Comparison of ENCODE assay signal across 9 mouse cellular contexts in the genomic region with DNA sequence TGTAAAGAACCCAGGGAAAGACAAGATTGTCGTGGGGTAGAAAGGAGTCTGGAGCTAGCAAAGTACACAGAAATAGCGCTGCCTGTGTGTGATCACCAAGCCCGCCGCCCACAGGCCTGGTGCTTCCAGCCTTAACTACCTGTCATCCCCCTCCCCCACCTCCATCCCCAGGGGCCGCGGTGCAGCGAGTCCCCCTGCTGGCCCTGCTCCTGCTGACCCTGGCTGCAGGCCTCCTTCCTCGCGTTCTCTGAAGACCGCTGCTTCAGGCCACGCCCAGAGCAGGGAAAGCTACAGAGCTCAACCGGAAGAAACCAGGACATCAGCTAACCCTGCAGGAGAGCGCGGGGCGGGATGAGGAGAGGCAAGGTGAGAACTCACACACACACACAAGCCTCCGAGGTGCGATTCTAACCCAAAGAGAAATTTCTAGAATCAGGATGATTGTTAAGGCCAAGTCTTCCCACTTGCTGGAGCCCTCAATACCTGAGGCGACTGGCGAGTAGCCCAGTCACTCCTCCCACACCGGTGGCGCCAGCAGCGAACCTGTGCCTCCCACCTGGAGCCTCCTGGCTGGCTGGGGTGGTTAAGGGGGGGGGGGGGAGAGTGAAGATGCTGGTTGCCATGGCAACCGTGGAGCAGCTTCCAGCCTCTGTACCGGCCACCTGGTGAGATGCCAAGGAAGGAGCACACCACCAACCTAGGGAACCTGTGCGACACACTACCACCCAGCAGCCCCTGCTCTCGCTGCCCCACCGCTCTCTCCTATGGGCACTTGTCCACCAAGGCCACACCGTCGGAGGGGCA. TPM values are rescaled to one million over a fixed set of nuclear protein-coding genes. Genes with fewer than 3 reads are reported as not detected.
DNase-seq lines count a peak whose midpoint lies in the region; ATAC-seq lines count a peak whose summit lies in the region.
"Had no signal": no experiment of that assay in that cellular context is flagged by ENCODE, and none has a peak within 500 bp of the region (broad histone marks: within the 10 kb centered on the region; RNA-seq: fewer than 3 reads in every experiment).

No protein-coding gene starts in this region.

- 16% methylated on average over 29 of the region's 29 CpGs for WGBS in hindbrain, embryonic 12.5 days
- WGBS in midbrain, embryonic 12.5 days, result 9% methylated on average over 29 of the region's 29 CpGs

- no peaks in the 10 kb centered on the region for H3K36me3 ChIP-seq in hindbrain, embryonic 12.5 days
- H3K36me3 ChIP-seq in midbrain, embryonic 12.5 days, result no peaks in the 10 kb centered on the region

- intact Hi-C loops in left cerebral cortex, postnatal 4 days (cut with DNase I), result no loop called here

- H3K4me3 ChIP-seq in hindbrain, embryonic 12.5 days, result peak overlapping the region; percentile 16; the same call in 1 of the 2 replicates
- peak overlapping the region; percentile 28 for H3K4me3 ChIP-seq in midbrain, embryonic 12.5 days
- H3K4me3 ChIP-seq: myocyte had no signal

- peak; percentile 45 for ATAC-seq in hindbrain, embryonic 12.5 days (ENCODE audit: low FRiP score)
- ATAC-seq in midbrain, embryonic 12.5 days (ENCODE audit: low FRiP score, low read depth), result peak; percentile 58
- no peak for ATAC-seq in megakaryocyte-erythroid progenitor cell, adult 5-6 weeks (replicated peaks; ENCODE audit: low FRiP score, low TSS enrichment, poor library complexity, severe bottlenecking)

- peak overlapping the region; percentile 53 for H3K4me2 ChIP-seq in hindbrain, embryonic 12.5 days (replicated peaks)
- peak overlapping the region; percentile 55 for H3K4me2 ChIP-seq in midbrain, embryonic 12.5 days (replicated peaks)

- H3K9ac ChIP-seq in hindbrain, embryonic 12.5 days, result no peak overlapping the region
- H3K9ac ChIP-seq in midbrain, embryonic 12.5 days (replicated peaks), result peak overlapping the region; percentile 46

- H3K4me1 ChIP-seq in hindbrain, embryonic 12.5 days, result peaks cover 24% of the 10 kb centered on the region
- peaks cover 14% of the 10 kb centered on the region for H3K4me1 ChIP-seq in midbrain, embryonic 12.5 days

- peak overlapping the region; percentile 57; the same call in 1 of the 2 replicates for H3K27ac ChIP-seq in hindbrain, embryonic 12.5 days
- no peak overlapping the region for H3K27ac ChIP-seq in midbrain, embryonic 12.5 days (replicated peaks)

- peak; percentile 32 for DNase-seq in thymus, postnatal 4 days
- no peak for DNase-seq in thymus, adult 18-20 months
- DNase-seq in embryo, embryonic 9.5 days (ENCODE audit: extremely low spot score), result peak; percentile 77
- DNase-seq in left cerebral cortex, postnatal 4 days, result peak; percentile 45
- DNase-seq in telencephalon, adult 2 months (ENCODE audit: low read depth, low spot score), result peak; percentile 86

- no peaks in the 10 kb centered on the region for H3K27me3 ChIP-seq in hindbrain, embryonic 12.5 days
- peaks cover 4% of the 10 kb centered on the region for H3K27me3 ChIP-seq in midbrain, embryonic 12.5 days

- peaks cover 10% of the 10 kb centered on the region for H3K9me3 ChIP-seq in hindbrain, embryonic 12.5 days (replicated peaks)
- peaks cover 3% of the 10 kb centered on the region; the same call in 1 of the 2 replicates for H3K9me3 ChIP-seq in midbrain, embryonic 12.5 days

RNA-seq across cellular contexts. Expression of a gene that starts 18.6 kb away (rescaled TPM):
- polyA plus RNA-seq in hindbrain, embryonic 12.5 days (2016; fragmentation: Nextera tagmentation; extraction: Ambion mirVana), result 0.40 and 0.60 TPM in 2 replicates
- under 1 TPM; 0.30 to 0.56 TPM for total RNA-seq in left cerebral cortex, postnatal 4 days (2021)
- 0.10 and 0.22 TPM in 2 replicates for polyA plus RNA-seq in midbrain, embryonic 12.5 days (2016; fragmentation: Nextera tagmentation; extraction: Ambion mirVana)
- not detected in 2 replicates for total RNA-seq in megakaryocyte-erythroid progenitor cell, adult 5-6 weeks (2014; fragmentation: Nextera tagmentation)
- total RNA-seq in megakaryocyte-erythroid progenitor cell, adult 5-6 weeks (2017), result not detected in 2 replicates
- polyA plus RNA-seq: myocyte had no signal

RNA-seq across cellular contexts. Expression of a gene that starts 36.5 kb away (rescaled TPM):
- 2.1 and 2.8 TPM in 2 replicates for polyA plus RNA-seq in hindbrain, embryonic 12.5 days (2016; fragmentation: Nextera tagmentation; extraction: Ambion mirVana)
- 10 to 100 TPM in 1 of 2 experiments, 1 to 10 TPM in 1; 8.9 to 10.4 TPM for total RNA-seq in left cerebral cortex, postnatal 4 days (2021)
- polyA plus RNA-seq in midbrain, embryonic 12.5 days (2016; fragmentation: Nextera tagmentation; extraction: Ambion mirVana), result 1.4 and 2.5 TPM in 2 replicates
- total RNA-seq in megakaryocyte-erythroid progenitor cell, adult 5-6 weeks (2014; fragmentation: Nextera tagmentation), result not detected in 2 replicates
- total RNA-seq in megakaryocyte-erythroid progenitor cell, adult 5-6 weeks (2017), result not detected in 2 replicates

RNA-seq across cellular contexts. Expression of a gene that starts 51.1 kb away (rescaled TPM):
- 81.1 and 88.2 TPM in 2 replicates for polyA plus RNA-seq in hindbrain, embryonic 12.5 days (2016; fragmentation: Nextera tagmentation; extraction: Ambion mirVana)
- 10 to 100 TPM; 51.0 to 51.6 TPM for total RNA-seq in left cerebral cortex, postnatal 4 days (2021)
- 81.7 and 83.7 TPM in 2 replicates for polyA plus RNA-seq in midbrain, embryonic 12.5 days (2016; fragmentation: Nextera tagmentation; extraction: Ambion mirVana)
- 35.2 and 39.0 TPM in 2 replicates for total RNA-seq in megakaryocyte-erythroid progenitor cell, adult 5-6 weeks (2014; fragmentation: Nextera tagmentation)
- 8.3 and 14.3 TPM in 2 replicates for total RNA-seq in megakaryocyte-erythroid progenitor cell, adult 5-6 weeks (2017)

RNA-seq across cellular contexts. Expression of a gene that starts 51.1 kb away (rescaled TPM):
- polyA plus RNA-seq in hindbrain, embryonic 12.5 days (2016; fragmentation: Nextera tagmentation; extraction: Ambion mirVana), result 123 and 128 TPM in 2 replicates
- 10 to 100 TPM; 51.6 to 54.4 TPM for total RNA-seq in left cerebral cortex, postnatal 4 days (2021)
- 131 and 135 TPM in 2 replicates for polyA plus RNA-seq in midbrain, embryonic 12.5 days (2016; fragmentation: Nextera tagmentation; extraction: Ambion mirVana)
- total RNA-seq in megakaryocyte-erythroid progenitor cell, adult 5-6 weeks (2014; fragmentation: Nextera tagmentation), result 47.7 and 57.6 TPM in 2 replicates
- 56.6 and 59.0 TPM in 2 replicates for total RNA-seq in megakaryocyte-erythroid progenitor cell, adult 5-6 weeks (2017)

Comparison
In these comparisons a context has a peak if more than half of its experiments do, and no peak if none do; other contexts are left out.
1. DNase-seq: peak in thymus, postnatal 4 days (single experiment), embryo, embryonic 9.5 days (single experiment), left cerebral cortex, postnatal 4 days (single experiment) and telencephalon, adult 2 months (single experiment); none in thymus, adult 18-20 months (0 of 2).
2. RNA of a gene that starts 36.5 kb away (total RNA-seq): 8.9 to 10.4 TPM in left cerebral cortex, postnatal 4 days; not detected in megakaryocyte-erythroid progenitor cell, adult 5-6 weeks; every median in the first group is over 4 times any median in the second.